Mouse (Mus musculus): ENCODE measurements around the gene Rps26. TPM values are rescaled to one million over a fixed set of nuclear protein-coding genes. Genes with fewer than 3 reads are reported as not detected.
"Not testable (repeated sequence)": the region's sequence is repeated elsewhere in the genome, so short reads cannot be mapped to it uniquely, and the experiment has no call there.

The Rps26 gene
- polyA plus RNA-seq, 1 experiment from 2014 or later = 615 TPM

DNA sequence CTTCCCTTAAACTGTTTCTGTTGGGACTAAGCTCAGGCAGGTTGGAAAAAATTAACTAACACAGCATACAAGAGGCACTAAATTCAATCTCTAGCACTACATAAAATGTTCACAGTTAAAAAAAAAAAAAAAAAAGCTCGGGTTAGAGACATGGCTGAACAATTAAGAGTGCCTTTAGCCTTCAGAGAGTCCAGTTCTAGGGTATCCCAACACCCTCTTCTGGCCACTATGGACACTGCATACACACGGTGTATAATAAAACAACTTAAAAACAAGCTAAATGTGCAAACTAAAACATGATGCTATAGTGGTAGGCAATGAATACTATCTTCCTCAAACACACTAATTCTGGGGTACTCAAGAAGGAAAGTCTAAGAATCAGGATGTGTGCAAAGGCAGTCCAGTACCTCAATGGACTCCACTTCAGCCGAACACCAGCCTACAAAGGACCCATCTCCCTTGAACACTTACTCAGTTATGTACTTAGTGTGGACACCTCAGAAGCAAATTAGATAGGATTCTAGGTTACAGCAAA lies 4.5 kb downstream of the Rps26 start:
- no peak overlapping the region for H3K27ac ChIP-seq (ENCODE audit: low read depth, low read length)
- 78% methylated on average over 3 of the region's 3 CpGs for WGBS
- no peak overlapping the region for H3K4me2 ChIP-seq (replicated peaks; ENCODE audit: low read depth, low read length)
- no peak overlapping the region for H3K9ac ChIP-seq (ENCODE audit: low read depth, low read length)
- 0 out of 2 replicates have a peak, but pooled peaks cover 4% of the 10 kb centered on the region for H3K4me1 ChIP-seq (replicated peaks; ENCODE audit: control insufficient read depth, insufficient read depth, low read length)
- DNase-seq (ENCODE audit: low spot score) = no peak
- H3K27me3 ChIP-seq (ENCODE audit: control insufficient read depth, insufficient read depth, low read length) = no peaks in the 10 kb centered on the region
- no peak for ATAC-seq (ENCODE audit: low FRiP score)
- no peak overlapping the region for H3K4me3 ChIP-seq (ENCODE audit: low read depth, low read length)
- H3K9me3 ChIP-seq (ENCODE audit: control insufficient read depth, low read length) = no peaks in the 10 kb centered on the region
- H3K36me3 ChIP-seq (ENCODE audit: control insufficient read depth, insufficient read depth, low read length) = peaks cover 6% of the 10 kb centered on the region

DNA sequence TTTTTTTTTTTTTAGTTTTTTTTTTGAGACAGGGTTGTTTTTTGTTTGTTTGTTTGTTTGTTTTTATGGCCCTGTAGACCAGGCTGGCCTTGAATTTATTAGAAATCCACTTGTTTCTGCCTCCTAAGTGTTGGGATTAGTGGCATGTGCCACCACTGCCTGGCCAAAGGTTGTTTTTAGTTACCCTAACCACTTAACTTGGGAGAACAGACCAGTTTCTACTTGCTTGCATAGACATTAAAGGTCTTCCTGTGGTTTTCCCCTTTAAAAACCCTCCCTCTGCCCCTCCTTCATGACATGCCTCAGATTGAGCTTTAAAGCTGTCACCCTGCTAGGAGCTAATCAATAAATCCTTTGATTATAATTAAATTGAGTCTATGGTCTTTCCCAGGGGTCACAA lies 6.3 kb downstream of the Rps26 start:
- Histone ChIP-seq H3K9ac (ENCODE audit: low read depth, low read length) (no peak overlapping the region), H3K9me3 (ENCODE audit: control insufficient read depth, low read length) (no peaks in the 10 kb centered on the region), H3K27me3 (ENCODE audit: control insufficient read depth, insufficient read depth, low read length) (no peaks in the 10 kb centered on the region), H3K4me1 (replicated peaks; ENCODE audit: control insufficient read depth, insufficient read depth, low read length) (0 out of 2 replicates have a peak, but pooled peaks cover under 1% of the 10 kb centered on the region), H3K27ac (ENCODE audit: low read depth, low read length) (no peak overlapping the region), H3K4me3 (ENCODE audit: low read depth, low read length) (no peak overlapping the region), H3K4me2 (replicated peaks; ENCODE audit: low read depth, low read length) (no peak overlapping the region), H3K36me3 (ENCODE audit: control insufficient read depth, insufficient read depth, low read length) (peaks cover 6% of the 10 kb centered on the region)
- DNase-seq (ENCODE audit: low spot score) (no peak), ATAC-seq (ENCODE audit: low FRiP score) (no peak)

DNA sequence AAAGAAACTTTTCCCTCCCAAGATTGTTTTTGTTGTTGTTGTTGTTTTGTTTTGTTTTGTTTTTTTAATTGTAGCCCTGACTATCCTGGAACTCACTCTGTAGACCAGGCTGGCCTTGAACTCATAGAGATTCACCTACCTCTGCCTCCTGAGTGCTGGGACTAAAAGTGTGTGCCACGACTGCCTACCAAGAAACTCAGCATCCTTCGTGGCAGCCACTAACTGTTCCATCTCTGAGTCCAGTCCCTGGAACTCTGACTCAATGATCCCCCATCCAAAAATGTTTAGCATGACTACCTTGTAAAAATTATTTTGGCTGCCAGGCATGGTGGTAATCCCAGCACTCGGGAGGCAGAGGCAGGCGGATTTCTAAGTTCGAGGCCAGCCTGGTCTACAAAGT lies 7.4 kb downstream of the Rps26 start:
- ATAC-seq (ENCODE audit: low FRiP score); H3K4me2 ChIP-seq (replicated peaks; ENCODE audit: low read depth, low read length); H3K27ac ChIP-seq (ENCODE audit: low read depth, low read length); H3K27me3 ChIP-seq (ENCODE audit: control insufficient read depth, insufficient read depth, low read length); H3K9ac ChIP-seq (ENCODE audit: low read depth, low read length); H3K4me1 ChIP-seq (replicated peaks; ENCODE audit: control insufficient read depth, insufficient read depth, low read length); H3K36me3 ChIP-seq (ENCODE audit: control insufficient read depth, insufficient read depth, low read length); H3K4me3 ChIP-seq (ENCODE audit: low read depth, low read length); H3K9me3 ChIP-seq (ENCODE audit: control insufficient read depth, low read length); DNase-seq (ENCODE audit: low spot score): not testable (repeated sequence)
- WGBS = 77% methylated on average over 5 of the region's 5 CpGs

DNA sequence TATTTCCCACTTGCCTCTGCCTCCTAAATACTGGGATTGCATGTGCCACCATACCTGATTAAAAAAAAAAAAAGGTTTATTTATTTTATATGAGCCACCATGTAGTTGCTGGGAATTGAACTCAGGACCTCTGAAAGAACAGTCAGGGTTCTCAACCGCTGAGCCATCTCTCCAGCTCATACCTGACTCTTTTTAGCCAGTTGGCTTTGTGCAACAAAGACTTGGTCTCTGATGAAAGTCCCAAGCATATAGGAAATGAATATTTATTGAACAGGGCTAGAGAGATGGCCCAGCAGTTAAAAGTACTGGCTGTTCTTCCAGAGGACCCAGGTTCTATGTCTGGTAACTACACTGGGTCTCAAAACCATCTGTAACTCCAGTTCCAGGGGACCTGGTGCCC lies 8.0 kb downstream of the Rps26 start:
- H3K9ac ChIP-seq (ENCODE audit: low read depth, low read length) = no peak overlapping the region
- H3K27ac ChIP-seq (ENCODE audit: low read depth, low read length) = no peak overlapping the region
- no peak for ATAC-seq (ENCODE audit: low FRiP score)
- H3K4me1 ChIP-seq (replicated peaks; ENCODE audit: control insufficient read depth, insufficient read depth, low read length) = no peaks in the 10 kb centered on the region
- no peak for DNase-seq (ENCODE audit: low spot score)
- H3K27me3 ChIP-seq (ENCODE audit: control insufficient read depth, insufficient read depth, low read length) = no peaks in the 10 kb centered on the region
- no peak overlapping the region for H3K4me2 ChIP-seq (replicated peaks; ENCODE audit: low read depth, low read length)
- no peaks in the 10 kb centered on the region for H3K36me3 ChIP-seq (ENCODE audit: control insufficient read depth, insufficient read depth, low read length)
- H3K4me3 ChIP-seq (ENCODE audit: low read depth, low read length) = no peak overlapping the region
- 88% methylated on average over 1 of the region's 1 CpGs for WGBS
- no peaks in the 10 kb centered on the region for H3K9me3 ChIP-seq (ENCODE audit: control insufficient read depth, low read length)

DNA sequence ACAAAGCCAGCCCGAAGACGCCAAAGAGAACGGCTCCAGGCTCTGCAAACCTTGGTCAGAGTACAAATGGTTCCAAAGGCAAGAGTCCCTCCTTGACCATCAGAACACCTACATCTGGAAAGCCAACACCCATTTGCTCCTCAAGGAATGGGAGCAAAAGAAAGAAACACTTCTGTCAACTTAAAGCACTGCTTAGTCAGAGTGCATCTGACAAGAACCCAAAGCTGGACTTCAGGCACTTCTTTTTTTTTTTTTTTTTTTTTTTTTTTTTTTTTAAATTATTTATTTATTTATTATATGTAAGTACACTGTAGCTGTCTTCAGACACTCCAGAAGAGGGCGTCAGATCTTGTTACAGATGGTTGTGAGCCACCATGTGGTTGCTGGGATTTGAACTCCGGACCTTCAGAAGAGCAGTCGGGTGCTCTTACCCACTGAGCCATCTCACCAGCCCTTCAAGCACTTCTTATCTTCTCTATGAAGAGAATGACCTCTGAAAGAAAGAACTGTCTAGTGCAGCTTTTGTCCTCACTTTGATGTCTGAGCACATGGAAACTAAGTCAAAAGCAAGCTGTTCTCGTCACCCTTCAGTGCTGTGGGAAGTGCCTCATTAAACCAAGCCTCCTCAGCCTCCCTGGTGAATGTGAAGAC lies 10.6 kb downstream of the Rps26 start:
- not testable (repeated sequence) for H3K9me3 ChIP-seq (ENCODE audit: control insufficient read depth, low read length); H3K4me3 ChIP-seq (ENCODE audit: low read depth, low read length); DNase-seq (ENCODE audit: low spot score); H3K9ac ChIP-seq (ENCODE audit: low read depth, low read length); H3K4me1 ChIP-seq (replicated peaks; ENCODE audit: control insufficient read depth, insufficient read depth, low read length); H3K27me3 ChIP-seq (ENCODE audit: control insufficient read depth, insufficient read depth, low read length); ATAC-seq (ENCODE audit: low FRiP score); H3K4me2 ChIP-seq (replicated peaks; ENCODE audit: low read depth, low read length); H3K36me3 ChIP-seq (ENCODE audit: control insufficient read depth, insufficient read depth, low read length); H3K27ac ChIP-seq (ENCODE audit: low read depth, low read length)
- 85% methylated on average over 6 of the region's 7 CpGs for WGBS

DNA sequence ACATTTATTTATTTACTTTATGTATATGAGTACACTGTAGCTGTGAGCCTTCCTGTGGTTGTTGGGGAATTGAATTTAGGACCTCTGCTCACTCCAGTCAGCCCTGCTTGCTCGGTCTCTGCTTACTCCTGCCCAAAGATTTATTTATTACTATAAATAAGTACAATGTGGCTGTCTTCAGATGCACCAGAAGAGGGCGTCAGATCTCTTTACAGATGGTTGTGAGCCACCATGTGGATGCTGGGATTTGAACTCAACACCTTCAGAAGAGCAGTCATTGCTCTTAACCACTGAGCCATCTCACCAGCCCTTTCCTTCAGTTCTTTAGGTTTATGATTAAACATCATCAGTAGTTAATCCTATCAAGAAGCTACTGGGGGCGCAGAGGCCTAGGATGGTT lies 11.6 kb downstream of the Rps26 start:
- Histone ChIP-seq H3K9ac (ENCODE audit: low read depth, low read length) (no peak overlapping the region), H3K4me3 (ENCODE audit: low read depth, low read length) (no peak overlapping the region), H3K36me3 (ENCODE audit: control insufficient read depth, insufficient read depth, low read length) (no peaks in the 10 kb centered on the region), H3K4me1 (replicated peaks; ENCODE audit: control insufficient read depth, insufficient read depth, low read length) (no peaks in the 10 kb centered on the region; the same call in 1 of the 2 replicates), H3K4me2 (replicated peaks; ENCODE audit: low read depth, low read length) (no peak overlapping the region), H3K9me3 (ENCODE audit: control insufficient read depth, low read length) (no peaks in the 10 kb centered on the region), H3K27ac (ENCODE audit: low read depth, low read length) (no peak overlapping the region), H3K27me3 (ENCODE audit: control insufficient read depth, insufficient read depth, low read length) (no peaks in the 10 kb centered on the region)
- DNase-seq (ENCODE audit: low spot score) (no peak), ATAC-seq (ENCODE audit: low FRiP score) (no peak)
- 58% methylated on average over 3 of the region's 3 CpGs for WGBS

DNA sequence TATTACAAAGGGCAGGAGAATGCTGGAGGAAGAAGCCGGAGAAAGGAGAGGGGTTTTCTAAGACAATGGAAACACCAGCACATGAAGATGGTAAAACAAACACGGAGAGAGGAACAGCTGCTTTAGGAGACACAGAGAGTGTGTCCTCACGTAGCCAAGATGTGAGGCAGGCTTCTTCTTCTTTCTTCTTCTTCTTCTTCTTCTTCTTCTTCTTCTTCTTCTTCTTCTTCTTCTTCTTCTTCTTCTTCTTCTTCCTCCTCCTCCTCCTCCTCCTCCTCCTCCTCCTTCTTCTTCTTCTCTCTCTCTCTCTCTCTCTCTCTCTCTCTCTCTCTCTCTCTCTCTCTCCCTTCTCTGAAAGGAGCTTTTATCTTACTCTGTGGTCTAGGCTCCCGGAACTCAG lies 12.7 kb downstream of the Rps26 start:
- not testable (repeated sequence) for H3K4me1 ChIP-seq (replicated peaks; ENCODE audit: control insufficient read depth, insufficient read depth, low read length); H3K9me3 ChIP-seq (ENCODE audit: control insufficient read depth, low read length); H3K27me3 ChIP-seq (ENCODE audit: control insufficient read depth, insufficient read depth, low read length); H3K4me3 ChIP-seq (ENCODE audit: low read depth, low read length); H3K27ac ChIP-seq (ENCODE audit: low read depth, low read length); DNase-seq (ENCODE audit: low spot score); H3K9ac ChIP-seq (ENCODE audit: low read depth, low read length); ATAC-seq (ENCODE audit: low FRiP score); H3K36me3 ChIP-seq (ENCODE audit: control insufficient read depth, insufficient read depth, low read length); H3K4me2 ChIP-seq (replicated peaks; ENCODE audit: low read depth, low read length)
- 71% methylated on average over 4 of the region's 4 CpGs for WGBS

DNA sequence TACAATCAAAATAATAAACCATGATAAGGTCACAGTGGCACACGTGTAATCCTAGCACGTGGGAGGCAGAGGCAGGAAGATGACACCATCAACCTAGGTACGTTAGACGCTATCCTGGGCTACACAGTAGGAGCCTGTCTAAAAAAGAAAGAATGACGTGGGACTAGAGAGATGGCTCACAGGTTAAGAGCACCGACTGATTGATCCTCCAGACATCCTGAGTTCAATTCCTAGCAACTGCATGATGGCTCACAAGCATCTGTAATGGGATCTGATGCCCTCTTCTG lies 13.4 kb downstream of the Rps26 start:
- no peak overlapping the region for H3K4me3 ChIP-seq (ENCODE audit: low read depth, low read length)
- no peak overlapping the region for H3K4me2 ChIP-seq (replicated peaks; ENCODE audit: low read depth, low read length)
- ATAC-seq (ENCODE audit: low FRiP score) = no peak
- no peaks in the 10 kb centered on the region for H3K27me3 ChIP-seq (ENCODE audit: control insufficient read depth, insufficient read depth, low read length)
- WGBS = 47% methylated on average over 6 of the region's 6 CpGs
- H3K4me1 ChIP-seq (replicated peaks; ENCODE audit: control insufficient read depth, insufficient read depth, low read length) = no peaks in the 10 kb centered on the region; the same call in 1 of the 2 replicates
- H3K27ac ChIP-seq (ENCODE audit: low read depth, low read length) = no peak overlapping the region
- H3K9ac ChIP-seq (ENCODE audit: low read depth, low read length) = no peak overlapping the region
- no peaks in the 10 kb centered on the region for H3K36me3 ChIP-seq (ENCODE audit: control insufficient read depth, insufficient read depth, low read length)
- DNase-seq (ENCODE audit: low spot score) = no peak
- no peaks in the 10 kb centered on the region for H3K9me3 ChIP-seq (ENCODE audit: control insufficient read depth, low read length)

DNA sequence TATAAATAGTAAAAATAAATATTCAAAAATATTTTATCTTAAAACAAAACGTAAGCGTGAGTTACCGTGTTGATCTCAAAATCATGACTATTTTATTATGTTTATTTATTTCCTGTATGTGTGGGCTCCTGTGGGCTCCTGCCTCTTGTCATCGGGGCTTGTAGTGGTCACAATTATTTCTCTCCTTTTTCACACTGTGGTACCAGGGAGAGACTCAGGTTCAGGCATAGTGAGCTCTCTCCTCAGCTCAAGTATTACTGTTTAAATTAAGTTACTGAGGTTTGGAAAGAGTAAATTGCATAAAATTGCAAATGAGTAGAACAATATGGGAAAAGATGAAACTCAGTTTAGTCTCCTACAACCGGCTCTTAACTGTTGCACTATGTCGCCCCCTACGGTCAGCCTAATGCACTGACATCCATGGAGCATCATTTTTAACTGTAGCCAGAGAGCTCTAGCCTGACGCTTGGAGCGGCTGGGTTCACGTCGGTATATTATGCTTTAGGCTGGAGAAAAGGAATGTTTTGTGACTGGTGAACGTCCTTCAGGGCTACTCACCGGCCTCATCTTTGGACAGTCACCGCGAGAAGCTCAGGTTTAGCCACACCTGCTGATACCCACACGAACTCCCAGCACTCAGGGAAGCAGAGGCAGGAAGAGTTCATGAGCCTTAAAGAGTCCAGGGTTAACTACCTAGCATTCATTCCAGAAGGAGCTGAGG lies 14.0 kb downstream of the Rps26 start:
- no peak overlapping the region for H3K4me3 ChIP-seq (ENCODE audit: low read depth, low read length)

More for the DNA sequence above, 14.0 kb downstream of the Rps26 start:
- peak; percentile 85 for DNase-seq (ENCODE audit: low spot score)
- Histone ChIP-seq H3K4me2 (replicated peaks; ENCODE audit: low read depth, low read length) (no peak overlapping the region), H3K27me3 (ENCODE audit: control insufficient read depth, insufficient read depth, low read length) (no peaks in the 10 kb centered on the region), H3K27ac (ENCODE audit: low read depth, low read length) (no peak overlapping the region), H3K9me3 (ENCODE audit: control insufficient read depth, low read length) (no peaks in the 10 kb centered on the region), H3K9ac (ENCODE audit: low read depth, low read length) (no peak overlapping the region), H3K36me3 (ENCODE audit: control insufficient read depth, insufficient read depth, low read length) (no peaks in the 10 kb centered on the region), H3K4me1 (replicated peaks; ENCODE audit: control insufficient read depth, insufficient read depth, low read length) (no peaks in the 10 kb centered on the region; the same call in 1 of the 2 replicates)
- no peak for ATAC-seq (ENCODE audit: low FRiP score)
- WGBS = 17% methylated on average over 16 of the region's 16 CpGs

All from hindbrain, embryonic 11.5 days (tissue).